Mouse (Mus musculus) adrenal gland, adult 2 months (tissue): ENCODE data around the gene Crocc2. TPM values are rescaled to one million over a fixed set of nuclear protein-coding genes. Genes with fewer than 3 reads are reported as not detected.

Experiments used
- DNase-seq: peaks from one replicate; pipeline ENCODE4 v3.0.0; 2021
- polyA plus RNA-seq: library from polyadenylated mRNA; depleted of rRNA; stranded (reverse); fragments of >200 nt; gene quantifications from 2 replicates; pipeline ENCODE4 v1.2.3, GENCODE M21; 2012
- total RNA-seq, 2 experiments: library from RNA; stranded (reverse); gene quantifications; 2 replicates each; pipeline ENCODE4 v1.2.3; 2021

Gene Crocc2
- total and polyA plus RNA-seq, 3 experiments, result 0.02 TPM; not detected in 2

DNA sequence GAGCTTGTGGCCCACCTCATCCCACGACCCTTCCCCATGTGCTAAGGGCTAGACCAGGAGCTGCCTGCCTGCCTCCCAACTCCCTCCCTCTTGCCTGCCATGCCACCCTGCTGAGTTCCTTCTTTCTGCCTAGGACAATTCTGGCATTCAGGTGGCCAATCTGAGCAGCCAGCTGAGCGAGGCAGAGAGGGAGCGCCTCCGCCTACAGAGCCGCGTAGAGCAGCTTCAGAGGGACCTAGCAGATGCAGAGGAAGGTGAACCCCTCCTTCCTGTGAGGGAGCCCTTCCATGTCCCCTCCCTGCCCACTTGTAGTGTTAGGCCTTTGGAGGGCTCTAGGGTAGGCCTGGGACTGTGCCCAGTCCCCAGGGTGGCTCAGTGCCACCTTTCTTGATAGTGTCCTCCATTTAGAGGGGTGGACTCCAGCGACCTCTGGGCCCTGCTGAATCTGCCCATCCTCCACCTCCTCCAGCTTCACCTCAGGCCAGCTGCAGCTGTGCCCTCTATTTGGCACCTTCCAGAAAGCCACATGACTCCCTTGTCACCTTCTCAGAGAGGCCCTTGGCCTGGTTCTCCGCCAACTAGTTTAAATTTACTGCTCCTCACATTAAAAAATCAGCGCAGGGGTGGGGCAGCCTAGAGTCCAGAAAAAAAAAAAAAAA, 48.4 kb downstream of the Crocc2 start:
- no peak for DNase-seq

DNA sequence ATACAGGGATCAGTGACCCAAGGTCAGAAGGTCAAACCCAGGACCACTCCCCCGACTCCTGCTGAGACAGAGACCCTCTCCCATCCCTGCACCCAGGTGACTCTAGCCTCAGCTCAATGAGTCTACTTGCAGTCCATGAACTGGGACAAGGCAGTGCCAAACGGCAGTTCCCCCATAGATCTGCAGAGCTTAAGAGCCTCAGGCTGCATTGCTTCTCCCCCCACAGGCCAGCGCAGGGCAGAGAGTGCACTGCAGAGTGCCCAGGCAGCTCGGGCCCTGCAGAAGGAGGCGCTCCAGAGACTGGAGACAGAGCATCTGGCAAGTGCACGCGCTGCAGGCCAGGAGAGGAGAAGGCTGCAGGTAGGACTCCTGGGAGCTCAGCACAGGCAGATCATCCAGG, 49.0 kb downstream of the Crocc2 start:
- DNase-seq, result no peak

DNA sequence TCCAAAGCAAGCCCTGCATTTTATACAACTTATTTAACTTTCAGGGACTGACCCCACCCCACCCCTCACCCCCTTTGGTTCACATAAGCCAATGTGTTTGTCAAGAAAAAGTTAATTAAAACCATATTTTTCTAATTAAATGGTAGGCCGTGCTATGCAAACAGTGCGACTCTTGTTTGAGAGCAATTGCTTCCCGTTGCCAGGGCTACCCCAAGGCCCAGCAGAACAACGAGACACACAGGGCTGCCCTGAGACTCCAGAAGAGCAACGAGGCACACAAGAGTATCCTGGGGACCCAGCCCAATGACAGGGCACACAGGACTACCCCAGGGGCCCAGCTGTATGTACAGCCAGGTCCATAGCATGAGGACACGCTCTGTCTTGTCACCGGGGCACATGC, 52.3 kb downstream of the Crocc2 start:
- no peak for DNase-seq

DNA sequence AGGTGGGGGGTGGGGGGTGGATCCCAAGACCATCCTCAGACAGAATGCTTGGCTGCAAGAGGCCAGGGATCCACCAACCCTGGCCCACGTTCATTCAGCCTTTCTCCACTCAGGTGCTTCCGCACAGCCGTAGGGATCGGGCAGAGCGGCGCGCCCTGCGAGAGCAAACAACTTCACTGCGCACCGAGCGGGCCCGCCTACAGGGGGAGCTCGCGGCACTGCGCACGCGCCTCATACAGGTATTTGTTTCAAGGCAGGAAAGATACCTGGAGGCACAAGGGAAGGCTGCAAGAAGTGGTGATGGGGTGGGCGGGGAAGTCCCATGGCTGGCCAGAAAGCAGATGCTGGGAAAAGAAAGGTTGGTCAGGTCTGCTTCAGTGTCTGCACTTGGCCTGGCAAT, 55.4 kb downstream of the Crocc2 start:
- DNase-seq, result peak; percentile 57

DNA sequence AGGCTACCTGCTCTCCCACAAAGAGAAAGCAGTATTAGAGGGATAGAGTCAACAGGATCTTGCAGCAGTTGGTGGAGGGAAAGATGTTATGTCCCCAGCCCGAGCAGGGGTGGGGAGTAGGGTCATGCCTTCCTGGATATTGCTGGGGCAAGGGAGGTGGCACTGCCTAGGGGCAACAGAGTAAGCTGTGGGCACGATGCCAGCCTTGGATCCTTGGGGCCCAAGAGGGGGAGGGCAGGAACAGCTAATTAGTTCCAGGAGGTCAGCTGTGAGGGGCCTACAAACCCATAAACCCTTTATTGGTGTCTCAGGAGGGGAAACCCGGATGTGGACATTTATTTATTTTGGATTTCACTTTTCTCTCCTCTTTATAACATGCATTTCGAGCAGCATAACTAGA, 56.7 kb downstream of the Crocc2 start:
- no peak for DNase-seq

DNA sequence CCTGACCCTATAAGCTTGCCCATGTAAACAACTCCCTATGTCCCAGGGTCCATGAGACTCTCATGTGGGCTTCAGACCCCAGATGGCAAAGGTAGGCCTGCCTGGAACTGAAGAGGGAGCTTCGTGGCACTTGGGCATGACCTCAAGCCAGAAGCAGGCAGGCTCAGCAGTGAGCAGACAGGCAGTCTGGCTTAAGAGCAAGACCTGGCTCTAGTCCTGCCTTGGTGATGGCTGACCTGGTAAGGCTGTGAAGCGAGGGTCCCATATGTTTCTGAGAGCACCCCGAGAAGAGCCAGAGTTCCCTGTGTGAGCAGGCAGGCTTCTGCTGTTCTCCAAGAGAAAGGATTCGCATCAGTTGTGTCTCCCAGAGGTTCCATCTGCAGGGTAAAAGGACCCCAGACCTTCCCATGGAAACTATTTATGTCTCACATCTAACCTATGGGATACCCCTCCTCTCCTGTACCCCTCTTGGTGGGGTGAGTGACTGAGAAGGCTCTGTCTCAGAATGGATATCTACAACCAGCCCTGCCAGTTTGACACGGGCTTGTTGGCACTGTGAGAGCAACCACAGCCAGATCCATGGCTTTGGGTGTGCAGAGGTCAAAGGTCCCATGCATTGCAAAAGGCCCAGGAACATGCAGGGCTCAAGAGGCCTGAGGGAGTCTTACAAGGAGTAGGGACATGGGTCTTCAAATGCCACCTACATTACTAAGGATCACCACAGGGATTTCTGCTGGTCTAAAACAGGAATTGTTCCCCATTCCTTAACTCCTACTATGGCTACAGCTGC, 57.4 kb downstream of the Crocc2 start:
- DNase-seq, result no peak

DNA sequence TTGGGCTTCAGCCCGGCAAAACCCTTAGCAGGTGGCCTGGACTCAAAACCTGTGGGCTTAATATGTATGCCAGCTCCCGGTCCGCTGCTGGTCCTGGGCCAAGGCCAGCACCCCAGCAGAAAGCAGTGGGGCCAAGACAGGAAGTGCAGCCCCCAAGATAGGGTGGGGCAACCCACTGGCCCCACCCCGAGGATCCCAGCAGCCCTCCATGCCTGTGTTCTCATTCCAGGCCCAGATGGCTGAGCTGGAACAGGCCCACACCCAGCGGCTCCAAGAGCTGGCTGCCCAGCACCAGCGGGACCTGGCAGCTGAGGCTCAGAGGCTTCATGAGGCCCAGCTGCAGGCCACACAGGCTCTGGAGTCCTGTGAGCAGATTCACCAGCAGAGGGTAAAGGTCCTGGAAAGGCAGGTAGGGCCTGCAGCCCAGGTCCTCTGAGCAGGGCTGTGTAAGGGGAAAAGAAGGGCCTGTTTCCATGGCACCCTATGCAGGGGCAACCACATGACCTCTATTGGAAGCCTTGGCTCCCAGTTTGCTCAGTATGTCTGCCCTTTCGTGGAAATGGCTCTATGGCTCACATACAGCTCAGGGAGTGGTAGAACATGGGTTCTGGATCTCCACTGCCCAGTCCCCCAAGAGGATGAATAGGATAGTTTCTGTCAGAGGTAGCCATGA, 58.9 kb downstream of the Crocc2 start:
- no peak for DNase-seq

DNA sequence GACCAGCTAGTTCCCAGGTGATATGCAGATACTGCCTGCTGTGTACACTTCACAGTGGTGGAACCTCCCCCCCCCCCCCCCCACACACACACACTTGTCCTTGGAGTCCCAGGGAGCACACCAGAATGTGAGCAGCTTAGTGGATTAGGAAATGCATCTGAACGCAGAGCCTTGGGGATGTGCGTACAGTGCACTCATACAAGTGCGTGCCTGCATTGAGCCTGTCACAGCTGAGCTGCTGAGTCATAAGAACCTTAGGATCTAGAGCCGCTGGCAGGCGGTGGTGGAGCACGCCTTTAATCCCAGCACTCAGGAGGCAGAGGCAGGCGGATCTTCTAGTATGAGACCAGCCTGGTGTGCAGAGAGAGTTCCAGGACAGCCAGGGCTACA, 59.4 kb downstream of the Crocc2 start:
- no peak for DNase-seq

DNA sequence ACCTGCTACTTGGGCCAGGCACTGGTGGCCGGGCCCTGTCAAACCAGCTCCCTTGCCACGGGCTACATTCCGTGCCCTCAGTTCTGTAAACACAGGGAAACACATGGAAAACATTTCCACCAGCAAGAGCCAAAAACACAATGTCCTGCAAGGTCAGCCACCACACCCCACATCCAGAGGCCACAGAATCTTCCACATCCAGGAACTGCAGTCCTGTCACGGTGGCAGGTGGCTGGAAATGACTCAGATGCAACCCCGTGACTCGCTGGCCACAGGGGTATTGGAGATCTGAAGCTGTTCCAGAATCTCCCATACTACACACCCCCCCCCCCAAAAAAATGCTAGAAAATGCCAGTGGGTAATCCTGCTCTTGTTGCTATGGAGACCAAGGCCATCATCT, 60.7 kb downstream of the Crocc2 start:
- DNase-seq, result peak; percentile 67

DNA sequence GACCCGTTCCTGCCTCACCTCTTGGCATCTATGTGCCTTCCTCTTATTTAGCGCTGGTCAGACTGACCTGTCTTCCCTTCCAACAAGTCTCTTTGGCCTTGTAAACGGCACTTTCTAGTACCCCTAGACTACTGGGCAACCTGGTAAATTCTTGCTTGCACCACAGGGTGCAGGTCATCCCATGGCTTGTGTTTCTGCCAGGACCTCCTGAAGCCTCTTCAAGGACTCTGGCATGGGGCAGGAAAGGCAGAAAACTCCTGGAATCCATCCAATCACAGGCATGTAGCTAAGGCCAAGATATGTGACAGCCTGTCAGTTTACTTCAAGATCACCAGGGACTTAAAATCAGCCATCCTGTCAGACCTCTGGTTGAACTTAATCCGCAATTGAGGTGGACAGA, 61.1 kb downstream of the Crocc2 start:
- peak; percentile 51 for DNase-seq

DNA sequence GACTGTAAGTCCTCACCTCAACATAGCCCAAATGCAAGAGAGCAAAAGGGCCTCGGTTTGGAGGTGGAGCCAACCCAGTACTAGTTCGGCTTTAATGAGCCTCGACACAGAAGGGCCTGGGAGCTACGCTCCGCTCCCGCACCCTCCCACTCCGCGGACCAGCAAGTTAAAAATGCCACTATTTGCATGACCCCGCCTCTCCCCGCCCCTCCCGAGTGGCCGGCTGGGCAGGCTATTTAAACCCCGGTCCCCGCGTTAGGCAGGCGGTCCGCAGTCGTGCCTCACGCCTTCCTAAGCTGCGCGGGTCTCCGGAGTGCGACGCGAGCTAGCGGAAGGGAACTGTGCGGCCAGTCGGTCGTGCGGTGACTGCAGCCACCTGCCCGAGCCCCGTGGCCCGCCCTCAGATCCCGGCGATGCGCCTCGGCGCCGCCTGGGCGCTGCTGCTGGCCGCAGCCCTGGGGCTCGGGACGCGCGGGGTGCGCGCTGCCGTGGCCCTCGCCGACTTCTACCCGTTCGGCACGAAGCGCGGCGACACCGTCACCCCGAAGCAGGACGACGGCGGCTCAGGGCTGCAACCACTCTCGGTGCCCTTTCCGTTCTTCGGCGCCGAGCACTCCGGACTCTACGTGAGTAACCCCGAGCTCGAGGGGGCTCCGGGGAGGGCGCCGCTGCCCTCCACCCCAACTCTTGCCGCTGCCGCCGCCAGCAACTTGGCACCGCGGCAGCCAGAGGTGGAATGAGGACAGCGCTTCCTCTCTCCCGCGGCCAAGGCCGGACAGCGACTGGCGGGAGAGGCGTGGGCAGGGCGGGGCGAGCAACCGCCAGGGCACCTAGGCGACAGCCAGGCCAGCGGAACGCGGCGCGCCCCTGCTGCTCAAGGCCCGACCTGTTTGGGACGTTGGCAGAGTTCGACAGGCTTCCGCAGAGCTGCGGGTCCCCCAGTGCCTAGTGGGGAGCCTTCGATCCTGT, 67.3 kb downstream of the Crocc2 start, which contains the start of gene Sned1:
Gene Sned1, plus strand, starts transcription at position 266 of the 969 bp plus-strand sequence.
- DNase-seq, result peak; percentile 97

DNA sequence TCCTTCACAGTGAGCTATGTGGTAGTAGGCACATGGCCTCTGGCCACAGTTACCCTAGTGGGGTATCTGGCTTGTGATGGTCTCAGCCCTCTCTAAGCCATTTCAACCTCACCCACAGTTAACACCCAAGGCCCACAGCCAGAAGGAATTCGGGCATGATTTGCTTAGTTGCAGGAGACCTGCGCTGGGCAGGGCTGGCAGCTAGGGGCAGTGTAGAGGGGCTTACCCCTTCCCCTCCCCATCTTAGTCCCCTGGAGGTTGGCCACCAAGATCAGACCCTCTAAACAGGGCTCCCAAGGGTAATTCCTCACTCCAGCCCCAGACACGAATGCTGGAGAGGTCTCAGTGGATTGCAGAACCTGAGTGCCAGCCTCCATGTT, 68.0 kb downstream of the Crocc2 start:
- no peak for DNase-seq

DNA sequence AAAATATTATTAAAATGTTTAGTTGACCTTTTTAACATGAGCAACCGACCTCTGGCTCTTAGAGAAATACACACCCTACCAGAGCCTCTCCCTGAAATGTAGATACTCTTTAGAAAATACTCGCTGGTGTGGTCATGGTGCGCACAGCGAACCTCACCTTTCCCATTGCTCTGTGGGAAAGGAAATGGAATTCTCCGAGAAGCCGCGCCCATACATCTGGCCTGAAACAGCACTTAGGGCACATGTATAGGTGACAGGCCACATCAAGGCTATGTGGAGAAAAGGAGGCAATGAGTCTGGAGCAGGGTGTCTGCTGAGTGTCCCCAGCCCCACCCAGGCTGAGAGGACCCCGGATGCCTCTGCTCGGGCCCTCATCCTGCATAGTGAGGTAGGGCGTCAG, 69.2 kb downstream of the Crocc2 start:
- DNase-seq, result no peak

DNA sequence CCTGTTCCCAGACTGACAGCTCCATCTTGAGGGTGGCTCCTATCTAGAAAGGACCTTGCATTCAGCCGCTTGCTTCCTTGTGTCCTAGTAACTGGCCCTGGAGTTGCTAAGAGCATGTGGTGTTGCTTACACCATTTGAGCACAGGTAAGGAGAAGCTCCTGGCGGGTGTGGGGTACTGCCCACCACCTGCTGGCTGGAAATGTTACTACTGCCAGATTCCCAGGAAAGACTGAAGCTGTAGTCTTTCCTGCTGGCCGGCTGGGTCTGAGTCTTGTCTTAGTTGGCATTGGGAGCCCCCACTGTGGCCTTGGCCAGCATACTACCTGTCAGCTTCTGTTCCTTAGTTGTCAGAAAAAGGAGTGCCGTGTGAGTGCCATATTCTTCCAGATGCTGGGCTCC, 69.7 kb downstream of the Crocc2 start:
- DNase-seq, result no peak

DNA sequence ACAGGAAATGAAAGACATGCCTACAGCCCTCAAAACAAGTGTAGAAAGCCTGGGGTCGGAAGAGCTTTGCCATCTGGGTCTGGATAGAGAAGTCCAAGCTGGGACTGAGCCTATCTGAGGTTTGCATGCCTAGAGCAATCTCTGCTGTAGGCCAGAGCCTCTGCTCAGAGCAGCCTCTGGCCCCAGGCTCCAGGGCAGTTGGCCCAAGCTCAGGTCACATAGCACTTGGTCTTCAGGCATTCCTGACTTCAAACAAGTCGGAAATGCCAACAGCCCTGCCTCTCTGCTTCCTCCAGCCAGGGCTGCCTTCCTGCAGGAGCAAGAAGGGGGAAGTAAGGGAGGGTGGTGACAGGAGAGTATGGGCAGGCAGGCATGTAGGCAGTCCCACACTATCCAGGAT, 77.4 kb downstream of the Crocc2 start:
- no peak for DNase-seq

DNA sequence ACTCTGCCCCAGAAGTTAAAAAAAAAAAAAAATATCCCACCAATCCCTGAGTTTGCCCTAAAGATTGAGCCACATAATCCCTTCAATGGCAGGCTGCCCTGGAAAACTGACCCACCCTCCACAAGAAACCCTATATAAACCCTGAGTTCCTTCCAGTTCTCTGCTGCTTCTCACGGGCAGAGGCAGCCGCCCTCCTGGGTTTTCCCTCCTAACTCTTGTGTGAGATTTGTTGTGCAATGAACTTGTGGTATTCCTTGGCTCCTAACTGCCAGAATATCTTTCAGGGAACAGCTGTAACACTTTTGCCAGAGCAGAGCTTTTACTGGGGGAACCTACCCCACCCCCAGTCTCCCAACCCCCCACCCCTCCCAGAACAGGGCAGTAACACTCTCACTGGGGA, 84.1 kb downstream of the Crocc2 start:
- DNase-seq, result no peak

DNA sequence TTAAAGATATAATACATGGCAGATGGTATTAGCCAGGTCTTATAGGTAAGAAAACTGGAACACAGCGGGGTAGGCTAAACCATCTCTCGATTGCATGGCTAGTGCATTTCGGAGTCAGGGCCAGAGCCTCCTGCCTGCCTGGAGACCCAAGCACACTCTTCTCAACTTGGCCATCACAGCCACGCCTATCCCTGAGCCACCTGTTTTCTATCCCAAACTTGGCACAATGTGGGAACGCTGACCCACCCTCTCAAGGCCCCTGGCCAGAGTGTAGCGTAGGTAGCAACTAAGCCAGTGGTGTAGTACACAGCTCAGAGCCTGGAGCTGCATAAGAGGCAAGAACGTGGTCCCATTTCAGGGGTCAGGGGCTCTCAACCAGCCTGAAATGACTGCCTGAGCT, 87.2 kb downstream of the Crocc2 start:
- DNase-seq, result no peak

DNA sequence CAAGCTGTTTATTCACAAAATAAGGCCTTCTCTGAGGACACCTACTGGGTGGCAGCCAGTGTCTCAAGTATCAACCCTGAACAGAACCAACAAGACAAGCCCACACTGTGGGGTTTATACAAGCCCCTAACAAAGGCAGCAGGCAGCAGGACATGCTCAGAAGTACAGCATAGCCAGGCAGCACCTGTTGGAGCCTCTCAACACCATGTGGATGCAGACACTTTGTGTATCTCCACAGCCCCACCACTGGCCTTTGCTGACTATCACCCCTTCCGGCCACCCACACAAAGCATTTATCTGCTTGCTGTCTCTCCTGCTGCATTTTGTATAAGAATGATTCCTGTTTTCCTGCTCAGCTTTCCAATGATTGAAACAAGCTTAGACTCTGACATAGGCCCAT, 89.0 kb downstream of the Crocc2 start:
- no peak for DNase-seq

DNA sequence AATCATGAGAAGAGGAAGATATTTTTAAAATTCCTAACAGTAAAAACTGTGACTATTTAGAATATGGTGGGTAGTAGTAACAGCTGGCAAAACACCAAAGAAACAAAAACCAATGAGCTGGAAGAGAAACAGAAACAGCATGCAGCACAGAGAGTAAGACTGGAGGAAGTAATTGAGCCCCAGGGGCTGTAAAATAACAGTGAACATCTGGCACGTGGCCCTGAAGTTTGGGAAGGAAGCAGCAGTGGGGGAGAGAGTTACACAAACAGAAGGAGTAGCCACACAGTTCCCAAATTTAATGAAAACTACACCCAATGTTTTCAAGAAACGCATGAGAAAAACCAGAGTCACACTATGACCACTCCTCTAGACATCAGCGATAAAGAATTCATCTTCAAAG, 98.7 kb downstream of the Crocc2 start:
- no peak for DNase-seq

DNA sequence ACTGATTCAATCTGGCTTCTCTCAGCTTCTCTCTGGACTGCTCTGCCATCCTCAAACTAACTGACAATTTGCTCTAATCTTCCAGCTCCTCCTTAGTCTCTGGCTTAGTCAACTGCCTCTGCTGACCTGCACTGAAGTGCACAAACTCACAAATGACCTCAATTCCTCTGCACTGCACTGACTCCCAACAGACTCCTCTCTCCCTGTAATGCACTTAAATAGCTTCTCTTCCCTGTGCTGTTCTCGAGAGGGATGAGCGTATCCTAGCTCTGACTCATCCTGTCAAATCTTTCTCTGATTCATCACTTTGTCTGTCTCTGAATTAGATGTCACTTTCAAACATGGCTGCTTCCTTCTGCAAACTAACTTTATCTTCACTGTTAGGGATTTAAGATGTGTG, 99.7 kb downstream of the Crocc2 start:
- DNase-seq, result no peak

DNA sequence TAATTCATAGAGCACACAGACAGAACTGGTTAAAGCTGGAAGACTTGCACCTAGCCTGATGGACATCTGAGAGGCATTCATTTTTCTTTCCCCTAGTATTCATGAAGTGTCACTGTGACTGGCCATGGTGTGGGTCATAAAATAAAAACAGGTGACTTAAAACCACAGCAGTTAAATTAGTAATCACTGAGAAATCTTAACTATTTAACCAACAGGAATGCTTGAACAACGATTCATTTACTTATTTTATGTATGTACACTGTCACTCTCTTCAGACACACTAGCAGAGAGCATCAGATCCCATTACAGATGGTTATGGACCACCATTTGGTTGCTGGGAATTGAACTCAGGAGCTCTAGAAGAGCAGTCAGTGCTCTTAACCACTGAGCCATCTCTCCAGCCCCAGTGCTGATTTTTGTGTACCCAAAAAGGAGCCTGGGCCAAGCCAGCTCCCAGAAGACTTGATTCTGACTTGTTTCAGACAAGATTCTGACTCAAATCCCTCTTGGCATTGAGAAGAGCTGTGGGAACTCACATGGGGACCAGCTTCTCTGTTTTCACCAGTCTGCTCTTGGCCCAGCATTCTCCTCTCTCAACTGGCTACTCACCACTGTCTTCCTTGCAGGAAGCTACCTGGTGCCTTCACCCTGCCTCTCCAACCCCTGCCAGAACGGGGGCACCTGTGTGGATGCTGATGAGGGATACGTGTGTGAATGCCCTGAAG, 102.2 kb downstream of the Crocc2 start:
- no peak for DNase-seq
